Mouse (Mus musculus): Measurements from ENCODE around the gene Cep112. TPM values are rescaled to one million over a fixed set of nuclear protein-coding genes. Genes with fewer than 3 reads are reported as not detected.

The Cep112 gene
- total RNA-seq, 1 experiment: 0.85 TPM

DNA sequence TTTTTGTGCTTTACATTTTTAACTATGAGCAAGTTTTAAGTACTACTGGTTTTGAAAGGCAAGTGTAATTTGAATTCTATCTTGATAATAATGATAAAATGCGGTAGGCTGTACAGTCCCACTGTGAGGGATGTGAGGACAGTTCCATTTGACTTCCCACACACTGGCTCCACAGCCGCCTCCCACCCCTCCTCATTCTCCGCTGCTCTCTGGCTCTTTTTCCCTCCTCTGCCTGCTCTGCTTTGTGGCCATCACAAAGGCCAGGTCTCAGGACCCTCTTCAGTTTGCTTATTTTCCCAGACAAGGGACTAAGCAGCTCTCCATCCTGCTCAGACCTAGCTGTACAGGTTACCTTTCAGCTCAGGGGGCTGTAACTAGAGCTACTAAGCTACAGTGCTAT lies 379.0 kb downstream of the Cep112 start:
- no peak for DNase-seq (ENCODE audit: low read depth, low spot score)
- Histone ChIP-seq H3K4me1 (ENCODE audit: control insufficient read depth in 2 of 2, insufficient read depth in 2 of 2, low read length in 2 of 2, poor library complexity in 1 of 2) (no peaks in the 10 kb centered on the region), H3K4me3 (ENCODE audit: insufficient read depth in 1 of 2, low read depth in 1 of 2, low read length in 2 of 2, poor library complexity in 1 of 2, severe bottlenecking in 1 of 2) (no peak overlapping the region), H3K9me3 (ENCODE audit: control insufficient read depth, insufficient read depth, low read depth, low read length) (no peaks in the 10 kb centered on the region), H3K9ac (ENCODE audit: insufficient read depth, low read depth, low read length, poor library complexity, severe bottlenecking) (no peak overlapping the region), H3K36me3 (ENCODE audit: control insufficient read depth, insufficient read depth, low read length, poor library complexity, severe bottlenecking) (no peaks in the 10 kb centered on the region), H3K27ac (ENCODE audit: insufficient read depth, low read depth, low read length, poor library complexity, severe bottlenecking) (no peak overlapping the region)
- in situ Hi-C loops (cut with MboI; ENCODE audit: low sequenced_read_pairs in 2 of 2, unreplicated experiment in 2 of 2): no loop called here
- no peak for TF ChIP-seq ZNF384 (IDR thresholded peaks at IDR 0.05; ENCODE audit: low read depth, low read length)
- no peak for TF ChIP-seq CHD2 (IDR thresholded peaks at IDR 0.05; ENCODE audit: low read depth, low read length)
- no peak for TF ChIP-seq MAFK (IDR thresholded peaks at IDR 0.05; ENCODE audit: insufficient read depth, low read depth, low read length)
- TF ChIP-seq ZC3H11A (IDR thresholded peaks at IDR 0.05; ENCODE audit: borderline replicate concordance, low read depth, low read length): no peak
- TF ChIP-seq HCFC1 (IDR thresholded peaks at IDR 0.05; ENCODE audit: borderline replicate concordance, insufficient read depth, low read length): no peak

DNA sequence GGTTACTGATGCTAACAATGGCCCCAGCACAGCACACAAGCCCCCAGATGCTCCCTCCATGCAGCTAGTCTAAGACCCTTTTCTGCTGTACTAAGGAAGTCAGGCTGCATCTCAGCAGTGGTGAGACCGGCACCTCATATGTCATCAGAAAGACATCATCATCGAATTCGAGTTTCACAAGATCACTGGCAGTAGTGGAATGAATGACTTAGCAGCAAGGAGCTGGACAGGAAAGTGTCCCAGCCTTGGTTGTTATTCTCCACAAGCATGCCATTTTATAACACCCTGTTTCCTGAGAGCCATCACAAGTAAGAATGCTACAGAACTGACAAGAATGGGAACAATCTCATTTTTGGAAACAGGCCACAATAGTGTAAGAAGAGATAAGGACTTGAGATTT lies 381.0 kb downstream of the Cep112 start:
- DNase-seq (ENCODE audit: low read depth, low spot score): no peak
- in situ Hi-C loops (cut with MboI; ENCODE audit: low sequenced_read_pairs in 2 of 2, unreplicated experiment in 2 of 2): no loop called here
- Histone ChIP-seq H3K9me3 (ENCODE audit: control insufficient read depth, insufficient read depth, low read depth, low read length) (no peaks in the 10 kb centered on the region), H3K27ac (ENCODE audit: insufficient read depth, low read depth, low read length, poor library complexity, severe bottlenecking) (no peak overlapping the region), H3K9ac (ENCODE audit: insufficient read depth, low read depth, low read length, poor library complexity, severe bottlenecking) (no peak overlapping the region), H3K36me3 (ENCODE audit: control insufficient read depth, insufficient read depth, low read length, poor library complexity, severe bottlenecking) (no peaks in the 10 kb centered on the region), H3K4me1 (ENCODE audit: control insufficient read depth in 2 of 2, insufficient read depth in 2 of 2, low read length in 2 of 2, poor library complexity in 1 of 2) (no peaks in the 10 kb centered on the region), H3K4me3 (ENCODE audit: insufficient read depth in 1 of 2, low read depth in 1 of 2, low read length in 2 of 2, poor library complexity in 1 of 2, severe bottlenecking in 1 of 2) (no peak overlapping the region)
- TF ChIP-seq ZC3H11A (IDR thresholded peaks at IDR 0.05; ENCODE audit: borderline replicate concordance, low read depth, low read length) (no peak), HCFC1 (IDR thresholded peaks at IDR 0.05; ENCODE audit: borderline replicate concordance, insufficient read depth, low read length) (no peak), ZNF384 (IDR thresholded peaks at IDR 0.05; ENCODE audit: low read depth, low read length) (no peak), CHD2 (IDR thresholded peaks at IDR 0.05; ENCODE audit: low read depth, low read length) (no peak), MAFK (IDR thresholded peaks at IDR 0.05; ENCODE audit: insufficient read depth, low read depth, low read length) (no peak)

DNA sequence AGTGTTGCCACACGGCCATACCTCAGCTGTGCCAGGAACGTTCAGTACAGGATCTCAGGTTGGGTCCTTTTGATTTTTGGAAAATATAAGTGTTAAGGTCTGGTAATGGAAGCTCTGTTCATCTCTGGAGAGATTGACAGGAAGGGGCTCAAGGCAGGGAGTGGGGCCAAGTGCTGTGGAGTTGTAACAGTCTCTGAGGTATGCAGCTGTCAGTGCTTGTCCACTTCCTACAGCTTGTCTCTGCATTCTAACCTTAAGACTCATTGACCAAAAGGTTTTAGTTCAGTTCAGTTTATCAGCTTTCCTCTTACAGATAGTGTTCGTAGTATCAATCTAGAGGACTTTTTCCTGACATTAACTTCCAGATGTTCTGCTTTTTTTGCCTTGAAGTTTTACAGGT lies 384.6 kb downstream of the Cep112 start:
- DNase-seq (ENCODE audit: low read depth, low spot score): no peak
- Histone ChIP-seq H3K4me3 (ENCODE audit: insufficient read depth in 1 of 2, low read depth in 1 of 2, low read length in 2 of 2, poor library complexity in 1 of 2, severe bottlenecking in 1 of 2) (no peak overlapping the region), H3K9ac (ENCODE audit: insufficient read depth, low read depth, low read length, poor library complexity, severe bottlenecking) (no peak overlapping the region), H3K4me1 (ENCODE audit: control insufficient read depth in 2 of 2, insufficient read depth in 2 of 2, low read length in 2 of 2, poor library complexity in 1 of 2) (no peaks in the 10 kb centered on the region), H3K9me3 (ENCODE audit: control insufficient read depth, insufficient read depth, low read depth, low read length) (no peaks in the 10 kb centered on the region), H3K36me3 (ENCODE audit: control insufficient read depth, insufficient read depth, low read length, poor library complexity, severe bottlenecking) (no peaks in the 10 kb centered on the region), H3K27ac (ENCODE audit: insufficient read depth, low read depth, low read length, poor library complexity, severe bottlenecking) (no peak overlapping the region)
- in situ Hi-C loops (cut with MboI; ENCODE audit: low sequenced_read_pairs in 2 of 2, unreplicated experiment in 2 of 2): no loop called here
- TF ChIP-seq CHD2 (IDR thresholded peaks at IDR 0.05; ENCODE audit: low read depth, low read length) (no peak), MAFK (IDR thresholded peaks at IDR 0.05; ENCODE audit: insufficient read depth, low read depth, low read length) (no peak), HCFC1 (IDR thresholded peaks at IDR 0.05; ENCODE audit: borderline replicate concordance, insufficient read depth, low read length) (no peak), ZC3H11A (IDR thresholded peaks at IDR 0.05; ENCODE audit: borderline replicate concordance, low read depth, low read length) (no peak), ZNF384 (IDR thresholded peaks at IDR 0.05; ENCODE audit: low read depth, low read length) (no peak)

DNA sequence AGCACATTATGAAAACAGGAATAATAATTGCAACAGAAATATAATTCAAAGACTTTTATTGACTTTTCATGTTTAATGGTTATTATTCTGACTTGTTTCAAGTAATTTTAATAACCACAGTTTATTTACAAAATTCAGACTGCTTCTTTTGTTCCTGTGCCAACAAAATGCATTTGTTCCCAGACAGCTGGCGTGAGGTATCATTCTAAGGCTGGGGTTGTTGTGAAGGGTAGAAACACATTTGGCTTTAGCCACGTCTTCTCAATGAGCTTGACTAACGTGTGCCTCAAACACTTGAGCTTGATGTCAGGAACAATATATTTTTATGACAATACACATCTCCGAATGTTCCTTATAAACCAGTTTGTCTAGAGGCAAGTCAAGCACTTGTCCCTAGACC lies 396.8 kb downstream of the Cep112 start:
- no peak overlapping the region for H3K27ac ChIP-seq (ENCODE audit: insufficient read depth, low read depth, low read length, poor library complexity, severe bottlenecking)
- TF ChIP-seq CHD2 (IDR thresholded peaks at IDR 0.05; ENCODE audit: low read depth, low read length): no peak
- no peak for TF ChIP-seq ZNF384 (IDR thresholded peaks at IDR 0.05; ENCODE audit: low read depth, low read length)
- TF ChIP-seq ZC3H11A (IDR thresholded peaks at IDR 0.05; ENCODE audit: borderline replicate concordance, low read depth, low read length): no peak
- no peak for TF ChIP-seq MAFK (IDR thresholded peaks at IDR 0.05; ENCODE audit: insufficient read depth, low read depth, low read length)
- TF ChIP-seq HCFC1 (IDR thresholded peaks at IDR 0.05; ENCODE audit: borderline replicate concordance, insufficient read depth, low read length): no peak
- H3K9ac ChIP-seq (ENCODE audit: insufficient read depth, low read depth, low read length, poor library complexity, severe bottlenecking): no peak overlapping the region
- H3K4me3 ChIP-seq (ENCODE audit: insufficient read depth in 1 of 2, low read depth in 1 of 2, low read length in 2 of 2, poor library complexity in 1 of 2, severe bottlenecking in 1 of 2): no peak overlapping the region
- no peaks in the 10 kb centered on the region for H3K9me3 ChIP-seq (ENCODE audit: control insufficient read depth, insufficient read depth, low read depth, low read length)
- H3K36me3 ChIP-seq (ENCODE audit: control insufficient read depth, insufficient read depth, low read length, poor library complexity, severe bottlenecking): no peaks in the 10 kb centered on the region
- no peak for DNase-seq (ENCODE audit: low read depth, low spot score)
- in situ Hi-C loops (cut with MboI; ENCODE audit: low sequenced_read_pairs in 2 of 2, unreplicated experiment in 2 of 2): no loop called here
- no peaks in the 10 kb centered on the region for H3K4me1 ChIP-seq (ENCODE audit: control insufficient read depth in 2 of 2, insufficient read depth in 2 of 2, low read length in 2 of 2, poor library complexity in 1 of 2)

DNA sequence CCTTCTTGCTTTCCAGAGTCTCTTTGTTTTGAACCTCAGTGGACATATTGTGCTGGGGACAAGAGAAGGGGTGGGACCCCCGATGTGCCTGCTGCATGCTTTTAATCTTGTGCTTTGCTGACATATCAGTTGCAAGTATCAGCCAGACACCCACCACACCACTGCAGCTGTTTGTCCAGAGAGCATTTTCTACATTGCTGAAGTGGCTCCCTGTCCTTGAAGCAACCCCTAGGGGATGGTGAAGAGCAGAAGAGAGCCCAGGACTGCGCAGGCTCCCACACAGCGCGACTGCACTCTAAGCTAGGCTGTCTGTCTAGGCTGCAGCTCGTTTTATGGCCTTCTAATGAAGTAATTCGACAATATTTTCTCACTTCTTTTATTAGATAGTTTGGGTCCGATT lies 397.3 kb downstream of the Cep112 start:
- TF ChIP-seq ZC3H11A (IDR thresholded peaks at IDR 0.05; ENCODE audit: borderline replicate concordance, low read depth, low read length) (no peak), CHD2 (IDR thresholded peaks at IDR 0.05; ENCODE audit: low read depth, low read length) (no peak), HCFC1 (IDR thresholded peaks at IDR 0.05; ENCODE audit: borderline replicate concordance, insufficient read depth, low read length) (no peak), ZNF384 (IDR thresholded peaks at IDR 0.05; ENCODE audit: low read depth, low read length) (no peak), MAFK (IDR thresholded peaks at IDR 0.05; ENCODE audit: insufficient read depth, low read depth, low read length) (no peak)
- DNase-seq (ENCODE audit: low read depth, low spot score): no peak
- H3K27ac ChIP-seq (ENCODE audit: insufficient read depth, low read depth, low read length, poor library complexity, severe bottlenecking): no peak overlapping the region

More for the DNA sequence above, 397.3 kb downstream of the Cep112 start:
- in situ Hi-C loops (cut with MboI; ENCODE audit: low sequenced_read_pairs in 2 of 2, unreplicated experiment in 2 of 2): no loop called here
- Histone ChIP-seq H3K9me3 (ENCODE audit: control insufficient read depth, insufficient read depth, low read depth, low read length) (no peaks in the 10 kb centered on the region), H3K9ac (ENCODE audit: insufficient read depth, low read depth, low read length, poor library complexity, severe bottlenecking) (no peak overlapping the region), H3K36me3 (ENCODE audit: control insufficient read depth, insufficient read depth, low read length, poor library complexity, severe bottlenecking) (no peaks in the 10 kb centered on the region), H3K4me1 (ENCODE audit: control insufficient read depth in 2 of 2, insufficient read depth in 2 of 2, low read length in 2 of 2, poor library complexity in 1 of 2) (no peaks in the 10 kb centered on the region), H3K4me3 (ENCODE audit: insufficient read depth in 1 of 2, low read depth in 1 of 2, low read length in 2 of 2, poor library complexity in 1 of 2, severe bottlenecking in 1 of 2) (no peak overlapping the region)

Measured in ES-E14 (cell line).